ENCODE assay signal across 1 mouse cellular context in genomic region chr6:108718887-108719286, GRCm38 (mm10).
TF ChIP-seq lines count a peak whose summit lies in the region.

No protein-coding gene starts in this region.

TF ChIP-seq in CH12.LX, 34 proteins besides CTCF, POLR2A, EP300 and RAD21 (continued from another document):
- TF ChIP-seq ETS1 (conservative IDR thresholded peaks at IDR 0.05; ENCODE audit: low read depth, low read length) (peak; percentile 81), ZNF384 (IDR thresholded peaks at IDR 0.05; ENCODE audit: low read depth, low read length) (no peak), KAT2A (IDR thresholded peaks at IDR 0.05; ENCODE audit: insufficient replicate concordance, low read length) (no peak)
TF ChIP-seq in CH12.LX: peak in this region for 11.
